Mouse (Mus musculus) ovary, adult 18-20 months (tissue): ENCODE measurements around the gene Prkcb.

Experiments used
- DNase-seq: peaks from one replicate; pipeline ENCODE4 v3.0.0; 2022; ENCODE audit warnings: low spot score, mixed read lengths

Prkcb gene

DNA sequence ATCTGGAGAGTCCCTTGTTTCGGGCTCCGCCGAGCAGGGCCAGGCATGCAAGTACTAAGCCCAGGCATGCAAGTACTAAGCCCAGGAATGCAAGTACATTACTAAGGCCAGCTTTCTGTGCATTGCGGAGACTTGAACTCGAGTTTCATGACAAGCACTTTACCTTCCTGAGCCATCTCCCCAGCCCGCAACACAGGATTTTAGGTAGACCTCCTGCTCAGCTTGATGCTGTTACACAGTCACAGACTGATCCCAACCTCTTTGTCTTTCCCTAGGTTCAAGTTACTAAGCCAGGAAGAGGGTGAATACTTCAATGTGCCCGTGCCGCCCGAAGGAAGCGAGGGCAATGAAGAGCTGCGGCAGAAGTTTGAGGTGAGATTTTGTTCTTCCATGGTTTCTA, 239.7 kb downstream of the Prkcb start:
- no peak for DNase-seq

DNA sequence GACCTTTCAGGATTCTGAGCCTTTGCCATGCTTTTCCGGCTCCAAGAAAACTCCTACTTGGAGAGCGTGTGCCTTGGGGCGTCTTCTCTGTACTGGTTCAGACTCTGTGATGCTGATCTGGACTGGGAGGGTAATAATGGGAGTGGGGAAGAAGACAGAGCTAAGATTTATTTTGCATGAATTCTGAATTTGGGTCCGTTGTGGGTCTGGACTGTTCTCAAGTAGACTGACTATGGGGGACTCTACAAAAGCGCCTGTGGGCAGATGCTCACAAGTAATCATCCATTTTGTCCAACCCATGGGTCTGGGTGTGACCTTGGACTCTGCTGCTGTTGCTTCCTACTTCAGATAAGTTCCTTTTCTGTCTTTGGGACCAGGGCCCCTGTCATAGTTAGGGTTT, 240.1 kb downstream of the Prkcb start:
- DNase-seq, result no peak

- DNase-seq, result no peak
These were observed 245.2 kb downstream of the Prkcb start for GRCm38 (mm10) chr7:122533566-122534360.

DNA sequence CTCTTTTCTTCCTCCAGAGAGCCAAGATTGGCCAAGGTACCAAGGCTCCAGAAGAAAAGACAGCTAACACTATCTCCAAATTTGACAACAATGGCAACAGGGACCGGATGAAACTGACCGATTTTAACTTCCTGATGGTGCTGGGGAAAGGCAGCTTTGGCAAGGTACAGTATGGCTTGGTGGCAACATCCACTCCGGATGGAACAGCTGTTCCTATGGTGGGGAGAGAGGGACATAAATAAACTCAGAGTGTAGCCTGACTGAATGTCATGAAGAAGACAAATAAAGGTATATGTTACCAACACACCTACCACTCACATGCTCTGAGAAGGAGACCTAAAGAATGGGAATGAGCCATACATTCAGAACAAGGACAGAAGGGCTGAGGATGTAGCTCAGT, 256.1 kb downstream of the Prkcb start:
- DNase-seq, result no peak

DNA sequence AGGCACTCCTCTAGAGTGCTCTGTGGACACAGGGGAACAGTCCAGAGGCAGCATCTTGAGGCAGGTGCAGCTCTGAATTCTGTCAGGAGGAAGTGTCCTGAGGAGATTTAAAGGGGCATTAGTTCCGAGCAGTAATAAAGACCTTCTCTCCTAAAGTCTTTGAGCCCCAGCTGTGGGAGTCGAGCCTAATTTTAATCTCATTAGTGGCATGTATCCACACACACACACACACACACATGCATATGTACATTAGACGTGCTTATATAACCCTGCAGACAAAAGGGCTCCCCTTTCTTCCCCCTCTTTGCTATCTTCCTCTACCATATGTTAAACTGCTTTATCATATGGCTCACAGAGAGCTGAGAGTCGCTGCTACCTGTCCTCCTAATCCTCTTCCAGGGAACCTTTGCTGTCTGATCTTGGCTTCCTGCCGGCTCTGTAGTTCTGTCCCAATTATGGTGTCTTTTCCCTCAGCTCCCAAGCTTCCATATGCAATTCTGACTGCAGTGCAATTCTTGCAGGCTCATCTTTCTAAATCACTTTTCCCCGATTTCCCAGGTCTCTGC, 268.1 kb downstream of the Prkcb start:
- DNase-seq, result no peak

- no peak for DNase-seq
These were observed 269.7 kb downstream of the Prkcb start for GRCm38 (mm10) chr7:122558085-122558811.

GRCm38 (mm10) chr7:122558912-122559311, 270.4 kb downstream of the Prkcb start:
- DNase-seq, result no peak

DNA sequence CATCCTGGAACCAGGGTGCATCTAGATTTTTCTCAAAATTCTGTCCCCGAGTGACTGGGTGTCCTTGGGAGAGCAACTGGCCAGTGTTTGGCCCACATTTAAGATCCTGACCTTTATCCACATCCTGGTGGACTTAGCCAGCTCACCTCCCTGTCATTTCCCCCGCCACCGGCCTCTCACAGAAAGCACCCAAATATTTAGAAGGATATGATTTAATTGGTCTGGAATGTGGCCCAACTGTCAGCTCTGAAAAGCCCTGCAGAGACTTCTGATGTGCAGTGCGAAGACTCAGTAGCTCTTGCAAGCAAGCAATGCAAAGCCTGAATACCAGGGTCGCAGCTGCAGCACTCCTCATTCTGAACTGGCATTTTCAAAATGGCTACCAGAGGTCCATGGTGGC, 274.0 kb downstream of the Prkcb start:
- DNase-seq, result no peak

DNA sequence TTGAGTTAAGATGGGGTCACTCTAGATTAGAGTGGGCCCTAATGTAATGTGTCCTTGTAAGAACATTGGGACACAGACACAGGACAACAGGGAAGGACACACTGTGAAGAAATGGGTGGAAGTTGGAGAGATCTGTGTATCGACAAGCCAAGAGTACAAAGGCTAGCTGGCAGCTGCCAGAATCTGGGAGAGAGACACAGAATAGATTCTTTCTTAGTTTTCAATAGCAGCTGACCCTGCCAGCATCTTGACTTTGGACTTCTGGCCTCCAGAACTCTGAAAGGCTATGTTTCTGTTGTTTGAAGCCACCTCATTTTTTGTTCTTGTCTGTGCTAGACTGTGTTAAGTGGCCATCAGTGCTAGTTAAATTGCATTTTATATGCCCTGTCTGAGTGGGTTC, 276.8 kb downstream of the Prkcb start:
- no peak for DNase-seq

GRCm38 (mm10) chr7:122566011-122566410, 277.5 kb downstream of the Prkcb start:
- DNase-seq, result no peak

DNA sequence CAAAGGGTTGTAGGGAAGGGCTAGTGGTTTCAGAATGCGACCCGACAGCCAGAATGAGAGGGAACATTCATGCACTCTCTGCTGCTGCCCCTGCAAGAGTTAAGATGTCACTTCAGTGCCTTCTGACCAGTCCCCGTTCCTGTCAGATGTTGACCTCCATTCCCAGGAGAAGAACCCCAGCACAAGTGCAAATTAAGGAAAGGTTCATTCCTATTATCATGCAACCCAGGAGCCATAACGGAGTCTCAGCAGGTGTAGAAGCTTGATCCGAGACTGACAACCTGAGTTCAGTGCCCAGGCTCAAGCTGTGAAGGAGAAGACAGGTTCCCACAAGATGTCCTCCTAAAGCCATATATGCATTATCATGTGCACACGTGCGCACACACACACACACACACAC, 280.2 kb downstream of the Prkcb start:
- DNase-seq, result no peak

GRCm38 (mm10) chr7:122570407-122570806, 281.9 kb downstream of the Prkcb start:
- DNase-seq, result no peak

DNA sequence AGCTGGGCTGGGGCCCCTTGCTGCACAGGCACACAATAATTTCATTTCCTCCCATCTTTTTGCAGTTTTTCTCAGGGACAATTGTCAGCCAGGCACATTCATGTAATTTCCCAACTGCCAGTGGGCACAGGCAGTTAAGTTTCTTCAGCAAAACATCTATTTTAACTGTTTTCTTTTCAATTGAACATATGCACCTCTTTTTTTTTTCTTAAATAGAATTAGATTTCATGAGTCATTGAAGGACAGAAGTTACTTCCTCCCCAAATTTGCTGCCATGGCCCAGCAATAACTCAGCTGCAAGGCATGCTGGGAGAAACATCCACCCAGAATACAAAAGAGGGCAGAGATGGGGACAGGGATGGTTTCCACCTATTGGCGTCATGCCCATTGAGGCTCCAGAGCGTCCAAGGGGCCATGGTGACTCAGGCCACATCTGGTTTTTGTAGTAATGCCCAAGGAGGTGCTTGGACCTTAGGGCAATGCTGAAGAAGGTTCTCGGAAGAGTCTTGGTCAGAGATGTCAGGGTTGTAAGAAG, 284.6 kb downstream of the Prkcb start:
- DNase-seq, result no peak

DNA sequence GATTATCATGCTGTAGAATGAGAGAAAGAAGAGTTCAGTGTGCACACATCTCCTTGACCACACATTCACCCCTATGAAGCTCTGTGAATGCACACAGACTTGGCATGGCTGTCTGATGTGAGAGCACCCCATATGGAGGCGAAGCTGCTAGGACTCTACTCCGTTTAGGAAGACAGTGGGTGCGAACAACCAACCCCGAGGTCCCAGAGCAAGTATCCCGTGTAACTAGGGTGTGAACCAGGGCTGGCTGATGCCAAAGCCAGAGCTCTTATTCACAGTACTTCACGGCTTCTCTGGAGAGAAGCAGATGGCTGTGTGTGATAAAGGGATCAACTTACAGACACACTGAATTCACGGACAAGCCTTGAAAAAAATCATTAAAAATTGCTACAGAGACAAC, 285.9 kb downstream of the Prkcb start:
- DNase-seq, result no peak

- DNase-seq, result no peak
These were observed 286.5 kb downstream of the Prkcb start for GRCm38 (mm10) chr7:122575056-122575455.

DNA sequence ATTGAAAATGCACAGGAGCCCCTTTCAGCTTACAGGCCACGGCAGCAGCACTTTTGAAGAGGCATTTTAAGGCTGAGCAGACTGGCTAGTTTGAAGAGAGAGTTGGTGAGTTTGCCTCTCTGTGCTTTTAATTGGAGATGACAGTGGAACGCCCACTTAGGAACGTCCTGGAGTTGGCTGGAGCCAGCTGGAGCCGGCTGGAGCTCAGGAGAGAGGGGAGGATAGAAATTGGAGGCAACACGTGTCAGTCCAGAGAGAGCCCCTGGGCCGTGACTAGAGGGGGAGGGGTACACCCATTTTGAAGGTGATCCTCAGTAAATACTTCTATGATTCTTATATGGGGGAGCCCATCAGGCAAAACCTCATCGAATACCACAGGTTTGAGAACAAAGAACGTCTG, 287.0 kb downstream of the Prkcb start:
- no peak for DNase-seq

GRCm38 (mm10) chr7:122577571-122577970, 289.0 kb downstream of the Prkcb start:
- DNase-seq, result no peak

DNA sequence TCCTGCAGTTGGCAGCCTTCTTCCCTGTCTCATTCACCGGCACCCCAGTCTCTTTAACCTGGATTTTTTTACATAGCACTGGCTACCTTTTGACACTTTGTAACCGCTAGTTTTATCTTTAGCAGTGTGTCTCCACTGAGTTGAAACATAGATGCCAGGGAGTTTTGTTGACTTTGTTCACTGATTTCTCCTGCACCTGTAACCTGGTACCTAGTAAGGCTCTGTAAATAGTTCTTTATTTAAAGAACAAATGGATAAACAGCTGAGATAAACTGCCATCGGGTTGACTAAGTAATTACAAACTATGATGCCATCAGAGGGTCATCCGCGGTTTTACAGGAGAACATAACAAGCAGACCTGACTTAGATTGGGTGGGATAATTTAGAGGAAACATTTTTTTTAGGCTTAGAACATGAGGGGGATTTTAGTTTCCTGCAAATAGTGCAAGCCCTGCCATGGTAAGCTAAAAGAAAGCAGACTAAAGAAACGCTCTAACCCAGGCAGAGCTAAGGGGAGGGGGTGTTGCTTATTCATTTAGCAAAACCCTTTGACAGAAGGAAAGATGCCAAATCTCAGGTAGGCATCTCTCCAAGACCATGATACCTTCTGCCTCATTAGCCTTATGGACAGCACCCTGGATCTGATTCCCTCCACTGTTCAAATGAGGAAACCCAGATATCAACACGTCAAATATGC, 291.1 kb downstream of the Prkcb start:
- DNase-seq, result no peak

DNA sequence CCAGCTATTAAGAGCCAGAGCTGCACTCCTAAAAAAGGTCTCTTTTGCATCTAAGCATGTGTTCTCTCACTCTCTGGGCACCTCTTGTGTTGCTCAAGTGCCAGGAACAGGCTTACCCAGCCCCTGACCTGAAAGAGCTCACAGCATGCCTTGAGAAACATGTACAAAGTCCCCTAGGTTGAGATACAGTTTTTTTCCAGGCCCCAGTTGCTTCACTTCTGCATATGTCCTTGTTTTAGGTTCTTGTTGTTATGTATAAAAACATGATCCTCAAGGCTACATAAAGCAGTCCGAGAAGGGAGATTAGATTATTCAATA, 291.6 kb downstream of the Prkcb start:
- DNase-seq, result no peak

GRCm38 (mm10) chr7:122584421-122585151, 296.0 kb downstream of the Prkcb start:
- DNase-seq, result no peak

GRCm38 (mm10) chr7:122595897-122596296, 307.3 kb downstream of the Prkcb start:
- DNase-seq, result no peak
